Mouse (Mus musculus): ENCODE measurements around the gene Pakap. TPM values are rescaled to one million over a fixed set of nuclear protein-coding genes. Genes with fewer than 3 reads are reported as not detected.

Gene Pakap
- polyA plus RNA-seq, 1 experiment from 2014 or later = 21.8 TPM

DNA sequence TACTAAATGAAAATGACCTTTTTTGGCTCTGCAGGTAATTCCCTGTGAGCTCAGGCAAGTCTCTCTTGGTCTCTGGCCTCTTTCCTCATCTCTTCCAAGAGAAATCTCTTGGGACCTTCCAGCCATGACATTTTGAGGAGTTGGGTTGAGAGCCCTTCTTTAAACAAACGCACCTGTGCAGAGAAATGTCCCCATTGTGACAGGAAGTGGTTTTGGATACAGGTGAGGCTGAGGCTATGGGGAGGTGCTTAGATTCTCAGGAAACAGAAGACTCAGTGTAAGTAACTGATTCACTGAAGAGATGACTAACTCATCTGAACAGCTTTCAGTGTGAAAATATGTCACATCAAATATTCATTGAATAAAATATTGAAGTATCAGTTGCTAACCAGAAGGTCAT is 88.0 kb downstream of the Pakap start:
- Histone ChIP-seq H3K36me3 (ENCODE audit: insufficient read depth, low read length) (no peaks in the 10 kb centered on the region), H3K4me1 (ENCODE audit: insufficient read depth, low read length) (no peaks in the 10 kb centered on the region), H3K27ac (ENCODE audit: low read length) (no peak overlapping the region), H3K4me3 (ENCODE audit: low read length) (no peak overlapping the region), H3K27me3 (ENCODE audit: insufficient read depth, low read length) (no peaks in the 10 kb centered on the region), H3K9me3 (ENCODE audit: low read length) (no peaks in the 10 kb centered on the region), H3K4me2 (replicated peaks; ENCODE audit: low read depth, low read length) (no peak overlapping the region), H3K9ac (replicated peaks; ENCODE audit: low read length) (no peak overlapping the region)
- 77% methylated on average over 1 of the region's 1 CpGs for WGBS
- no peak for ATAC-seq (ENCODE audit: low FRiP score, low TSS enrichment)

- Histone ChIP-seq H3K36me3 (ENCODE audit: insufficient read depth, low read length) (no peaks in the 10 kb centered on the region), H3K27ac (ENCODE audit: low read length) (no peak overlapping the region), H3K9me3 (ENCODE audit: low read length) (no peaks in the 10 kb centered on the region), H3K9ac (replicated peaks; ENCODE audit: low read length) (no peak overlapping the region), H3K4me3 (ENCODE audit: low read length) (no peak overlapping the region), H3K4me1 (ENCODE audit: insufficient read depth, low read length) (no peaks in the 10 kb centered on the region), H3K4me2 (replicated peaks; ENCODE audit: low read depth, low read length) (no peak overlapping the region), H3K27me3 (ENCODE audit: insufficient read depth, low read length) (no peaks in the 10 kb centered on the region)
- no peak for ATAC-seq (ENCODE audit: low FRiP score, low TSS enrichment)
- WGBS = 94% methylated on average over 12 of the region's 12 CpGs
Observed at GRCm38 (mm10) chr4:57656388-57656787, 88.4 kb downstream of the Pakap start.

DNA sequence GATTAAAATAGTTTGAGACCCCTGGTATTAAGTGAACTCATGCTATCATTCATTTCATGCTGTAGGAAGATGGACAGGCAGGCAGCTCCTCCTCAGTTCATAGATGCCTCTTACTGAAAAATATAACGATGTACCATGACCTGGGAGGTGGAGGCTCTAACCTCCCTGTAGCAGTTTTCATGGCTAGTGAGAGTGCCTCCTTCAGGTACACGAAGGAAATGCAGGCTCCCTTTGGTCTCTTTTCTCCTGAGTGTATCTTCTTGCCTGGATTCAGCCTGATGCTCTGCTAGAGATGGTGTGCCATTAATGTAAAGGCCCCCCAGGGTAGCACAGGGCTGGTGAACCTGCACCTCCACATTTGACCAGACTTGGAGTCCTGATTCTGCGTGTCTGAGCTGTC is 88.9 kb downstream of the Pakap start:
- WGBS = 88% methylated on average over 3 of the region's 3 CpGs
- no peak for ATAC-seq (ENCODE audit: low FRiP score, low TSS enrichment)

DNA sequence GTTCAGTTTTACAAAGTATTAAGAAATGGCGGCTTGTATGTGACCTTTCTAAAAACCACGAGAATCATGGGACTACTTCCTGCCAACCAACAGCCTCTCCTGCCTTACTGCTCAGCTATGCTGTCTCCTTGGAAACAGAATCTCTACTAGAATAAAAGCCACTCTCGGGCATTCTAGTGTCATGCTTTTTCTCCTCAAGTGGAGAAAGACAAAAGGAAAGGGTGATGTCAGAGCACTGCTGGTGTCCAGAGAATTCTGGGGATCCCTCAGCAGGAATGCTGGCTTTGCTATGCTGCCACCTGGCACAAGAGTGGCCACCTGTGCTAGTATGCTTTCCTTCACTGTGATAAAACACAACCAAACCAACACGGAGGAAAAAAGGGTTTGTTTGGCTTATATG is 92.5 kb downstream of the Pakap start:
- Histone ChIP-seq H3K9ac (replicated peaks; ENCODE audit: low read length) (no peak overlapping the region), H3K9me3 (ENCODE audit: low read length) (no peaks in the 10 kb centered on the region), H3K27me3 (ENCODE audit: insufficient read depth, low read length) (no peaks in the 10 kb centered on the region), H3K27ac (ENCODE audit: low read length) (no peak overlapping the region), H3K4me3 (ENCODE audit: low read length) (no peak overlapping the region), H3K4me1 (ENCODE audit: insufficient read depth, low read length) (no peaks in the 10 kb centered on the region), H3K36me3 (ENCODE audit: insufficient read depth, low read length) (no peaks in the 10 kb centered on the region), H3K4me2 (replicated peaks; ENCODE audit: low read depth, low read length) (no peak overlapping the region)
- 31% methylated on average over 4 of the region's 4 CpGs for WGBS
- ATAC-seq (ENCODE audit: low FRiP score, low TSS enrichment) = no peak; the same call in 1 of the 2 replicates

More for the DNA sequence above, 88.9 kb downstream of the Pakap start:
- H3K27ac ChIP-seq (ENCODE audit: low read length) = no peak overlapping the region
- no peaks in the 10 kb centered on the region for H3K36me3 ChIP-seq (ENCODE audit: insufficient read depth, low read length)
- H3K27me3 ChIP-seq (ENCODE audit: insufficient read depth, low read length) = no peaks in the 10 kb centered on the region
- no peaks in the 10 kb centered on the region for H3K9me3 ChIP-seq (ENCODE audit: low read length)
- no peak overlapping the region for H3K4me3 ChIP-seq (ENCODE audit: low read length)
- H3K4me1 ChIP-seq (ENCODE audit: insufficient read depth, low read length) = no peaks in the 10 kb centered on the region
- no peak overlapping the region for H3K4me2 ChIP-seq (replicated peaks; ENCODE audit: low read depth, low read length)
- no peak overlapping the region for H3K9ac ChIP-seq (replicated peaks; ENCODE audit: low read length)

DNA sequence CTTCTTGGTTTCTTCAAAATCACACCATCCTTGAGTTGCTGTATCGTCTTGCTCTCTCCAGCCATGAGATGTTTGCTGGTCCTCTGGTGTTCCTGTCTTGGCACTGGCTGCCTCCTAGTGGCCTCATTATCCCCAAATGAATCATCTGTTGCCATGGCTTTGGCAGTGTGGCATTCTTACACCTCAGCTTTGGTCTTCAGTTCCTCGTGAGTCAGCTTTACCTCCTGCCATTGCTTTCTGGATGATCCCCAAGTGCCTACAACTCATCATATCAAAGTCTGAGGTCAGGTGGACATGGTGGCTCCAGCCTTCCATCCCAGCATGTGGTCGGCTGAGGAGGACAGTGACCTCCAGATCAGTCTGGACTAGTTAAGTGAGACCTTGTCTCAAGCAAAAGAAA is 98.1 kb downstream of the Pakap start:
- no peak overlapping the region for H3K4me3 ChIP-seq (ENCODE audit: low read length)
- H3K36me3 ChIP-seq (ENCODE audit: insufficient read depth, low read length) = no peaks in the 10 kb centered on the region
- no peaks in the 10 kb centered on the region for H3K9me3 ChIP-seq (ENCODE audit: low read length)
- H3K9ac ChIP-seq (replicated peaks; ENCODE audit: low read length) = no peak overlapping the region
- no peaks in the 10 kb centered on the region for H3K27me3 ChIP-seq (ENCODE audit: insufficient read depth, low read length)
- H3K4me2 ChIP-seq (replicated peaks; ENCODE audit: low read depth, low read length) = no peak overlapping the region
- 79% methylated on average over 3 of the region's 3 CpGs for WGBS
- no peak for ATAC-seq (ENCODE audit: low FRiP score, low TSS enrichment)
- H3K27ac ChIP-seq (ENCODE audit: low read length) = no peak overlapping the region
- H3K4me1 ChIP-seq (ENCODE audit: insufficient read depth, low read length) = no peaks in the 10 kb centered on the region

DNA sequence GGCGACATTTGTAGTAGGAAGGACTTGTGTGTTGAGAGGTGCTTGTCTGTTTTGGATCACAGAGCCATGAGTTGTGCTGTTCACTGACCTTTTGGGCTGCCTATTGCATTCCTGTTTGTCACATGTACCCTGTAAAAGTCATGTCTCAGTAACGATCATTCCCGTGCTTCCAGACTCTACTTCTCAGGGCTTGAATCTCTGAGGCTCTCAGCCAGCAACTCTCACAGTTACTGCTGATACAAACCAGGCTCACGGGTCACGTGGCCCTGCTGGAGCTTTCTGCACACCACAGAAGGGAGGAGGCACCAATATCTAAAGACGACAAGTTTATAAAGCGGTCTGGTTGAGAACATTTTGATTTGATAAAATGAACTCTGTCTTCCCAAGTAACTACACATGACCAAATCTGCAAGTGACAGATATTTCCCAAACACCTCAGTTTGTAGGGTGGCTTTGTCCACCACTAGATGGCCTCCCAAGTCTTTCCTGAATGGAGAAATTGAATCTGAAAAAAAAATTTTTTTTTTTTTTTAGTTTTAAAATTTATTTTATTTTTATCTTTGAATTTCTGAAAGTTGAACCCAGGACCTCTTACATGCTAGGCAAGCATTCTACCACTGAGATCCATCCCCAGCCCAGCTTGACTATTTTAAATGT is 103.0 kb downstream of the Pakap start:
- no peak for ATAC-seq (ENCODE audit: low FRiP score, low TSS enrichment)
- no peaks in the 10 kb centered on the region for H3K36me3 ChIP-seq (ENCODE audit: insufficient read depth, low read length)
- no peak overlapping the region for H3K4me2 ChIP-seq (replicated peaks; ENCODE audit: low read depth, low read length)
- 54% methylated on average over 7 of the region's 7 CpGs for WGBS
- H3K9me3 ChIP-seq (ENCODE audit: low read length) = no peaks in the 10 kb centered on the region
- H3K4me3 ChIP-seq (ENCODE audit: low read length) = no peak overlapping the region
- H3K27me3 ChIP-seq (ENCODE audit: insufficient read depth, low read length) = no peaks in the 10 kb centered on the region
- no peak overlapping the region for H3K9ac ChIP-seq (replicated peaks; ENCODE audit: low read length)
- H3K4me1 ChIP-seq (ENCODE audit: insufficient read depth, low read length) = peaks cover 20% of the 10 kb centered on the region
- H3K27ac ChIP-seq (ENCODE audit: low read length) = no peak overlapping the region

DNA sequence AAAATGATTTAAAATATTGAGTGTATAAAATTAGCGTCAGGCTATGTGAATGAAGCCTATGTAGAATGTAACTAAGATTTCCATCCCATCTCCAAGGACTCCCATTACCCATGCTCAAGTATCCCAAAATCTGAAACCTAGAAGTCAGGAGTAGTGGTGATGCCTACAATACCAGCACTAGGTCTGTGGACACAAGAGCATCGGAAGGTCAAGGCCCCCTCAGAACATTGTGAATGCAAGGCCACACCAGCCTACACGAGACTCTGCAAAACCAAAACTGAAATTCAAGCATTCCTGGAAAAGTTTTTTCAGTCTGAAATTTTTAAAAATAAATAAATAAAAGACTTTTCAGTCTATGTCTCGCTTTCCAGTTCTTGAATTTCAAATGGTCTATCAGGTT is 104.6 kb downstream of the Pakap start:
- Histone ChIP-seq H3K36me3 (ENCODE audit: insufficient read depth, low read length) (no peaks in the 10 kb centered on the region), H3K9ac (replicated peaks; ENCODE audit: low read length) (no peak overlapping the region), H3K4me3 (ENCODE audit: low read length) (no peak overlapping the region), H3K9me3 (ENCODE audit: low read length) (no peaks in the 10 kb centered on the region), H3K4me2 (replicated peaks; ENCODE audit: low read depth, low read length) (no peak overlapping the region), H3K27ac (ENCODE audit: low read length) (no peak overlapping the region), H3K27me3 (ENCODE audit: insufficient read depth, low read length) (no peaks in the 10 kb centered on the region), H3K4me1 (ENCODE audit: insufficient read depth, low read length) (peaks cover 22% of the 10 kb centered on the region)
- ATAC-seq (ENCODE audit: low FRiP score, low TSS enrichment) = no peak
- 76% methylated on average over 4 of the region's 4 CpGs for WGBS

- ATAC-seq (ENCODE audit: low FRiP score, low TSS enrichment) = no peak
- H3K36me3 ChIP-seq (ENCODE audit: insufficient read depth, low read length) = no peaks in the 10 kb centered on the region
- no peak overlapping the region for H3K4me3 ChIP-seq (ENCODE audit: low read length)
Observed at GRCm38 (mm10) chr4:57672996-57673906, 105.3 kb downstream of the Pakap start.

GRCm38 (mm10) chr4:57674351-57674750 is 106.4 kb downstream of the Pakap start:
- H3K4me1 ChIP-seq (ENCODE audit: insufficient read depth, low read length) = peaks cover 22% of the 10 kb centered on the region
- no peak overlapping the region for H3K4me2 ChIP-seq (replicated peaks; ENCODE audit: low read depth, low read length)
- H3K4me3 ChIP-seq (ENCODE audit: low read length) = no peak overlapping the region
- no peaks in the 10 kb centered on the region for H3K9me3 ChIP-seq (ENCODE audit: low read length)
- 76% methylated on average over 7 of the region's 7 CpGs for WGBS
- peak overlapping the region; percentile 67 for H3K27ac ChIP-seq (ENCODE audit: low read length)
- no peak overlapping the region for H3K9ac ChIP-seq (replicated peaks; ENCODE audit: low read length)
- no peak for ATAC-seq (ENCODE audit: low FRiP score, low TSS enrichment)
- H3K27me3 ChIP-seq (ENCODE audit: insufficient read depth, low read length) = no peaks in the 10 kb centered on the region
- H3K36me3 ChIP-seq (ENCODE audit: insufficient read depth, low read length) = no peaks in the 10 kb centered on the region

More at GRCm38 (mm10) chr4:57672996-57673906, 105.3 kb downstream of the Pakap start:
- H3K4me2 ChIP-seq (replicated peaks; ENCODE audit: low read depth, low read length) = peak overlapping the region; percentile 34
- peak overlapping the region; percentile 29; the same call in 1 of the 2 replicates for H3K27ac ChIP-seq (ENCODE audit: low read length)
- no peaks in the 10 kb centered on the region for H3K27me3 ChIP-seq (ENCODE audit: insufficient read depth, low read length)
- no peaks in the 10 kb centered on the region for H3K9me3 ChIP-seq (ENCODE audit: low read length)
- peaks cover 22% of the 10 kb centered on the region for H3K4me1 ChIP-seq (ENCODE audit: insufficient read depth, low read length)
- 12% methylated on average over 12 of the region's 12 CpGs for WGBS
- H3K9ac ChIP-seq (replicated peaks; ENCODE audit: low read length) = peak overlapping the region; percentile 2; the same call in 1 of the 2 replicates

- 3% methylated on average over 13 of the region's 13 CpGs for WGBS
Observed at GRCm38 (mm10) chr4:57675387-57675786, 107.4 kb downstream of the Pakap start.

More at GRCm38 (mm10) chr4:57675387-57675786, 107.4 kb downstream of the Pakap start:
- Histone ChIP-seq H3K4me2 (replicated peaks; ENCODE audit: low read depth, low read length) (peak overlapping the region; percentile 57), H3K4me1 (ENCODE audit: insufficient read depth, low read length) (peaks cover 22% of the 10 kb centered on the region), H3K27ac (ENCODE audit: low read length) (peak overlapping the region; percentile 67), H3K9me3 (ENCODE audit: low read length) (no peaks in the 10 kb centered on the region), H3K9ac (replicated peaks; ENCODE audit: low read length) (peak overlapping the region; percentile 56; the same call in 1 of the 2 replicates), H3K27me3 (ENCODE audit: insufficient read depth, low read length) (no peaks in the 10 kb centered on the region), H3K36me3 (ENCODE audit: insufficient read depth, low read length) (no peaks in the 10 kb centered on the region), H3K4me3 (ENCODE audit: low read length) (peak overlapping the region; percentile 28)
- peak; percentile 88 for ATAC-seq (ENCODE audit: low FRiP score, low TSS enrichment)
